Mouse (Mus musculus) mesoderm, embryonic 11.5 days (tissue): ENCODE measurements at regions not wholly inside any gene's neighbourhood (a gene's known extent, or its start where the extent isn't known, plus 50 kb on each side); places are given as distances from the start of the nearest gene placed in this dataset.

ENCODE experiments used
- DNase-seq: peaks from one replicate; pipeline ENCODE4 v3.0.0-alpha.2; 2012; ENCODE audit warnings: low read depth, low spot score

DNA sequence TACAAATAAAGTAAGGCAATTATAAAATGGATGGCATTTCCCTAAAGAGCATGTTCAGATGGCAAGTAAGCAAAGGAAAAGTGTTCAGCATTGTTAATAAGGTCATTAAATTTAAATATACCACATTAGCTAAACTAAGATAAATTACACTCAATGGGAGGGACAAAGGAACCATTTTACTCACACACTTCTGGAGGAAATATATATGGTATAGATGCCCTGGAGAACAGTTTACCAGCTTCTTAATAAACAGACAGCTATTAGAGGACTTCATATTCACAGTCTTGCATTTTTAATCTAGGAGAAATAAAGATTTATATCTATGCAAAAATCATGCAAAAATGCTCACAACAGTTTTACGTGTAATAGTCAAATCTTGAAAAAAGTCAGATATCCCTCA, 183.8 kb downstream of the Dthd1 start:
- DNase-seq = no peak

DNA sequence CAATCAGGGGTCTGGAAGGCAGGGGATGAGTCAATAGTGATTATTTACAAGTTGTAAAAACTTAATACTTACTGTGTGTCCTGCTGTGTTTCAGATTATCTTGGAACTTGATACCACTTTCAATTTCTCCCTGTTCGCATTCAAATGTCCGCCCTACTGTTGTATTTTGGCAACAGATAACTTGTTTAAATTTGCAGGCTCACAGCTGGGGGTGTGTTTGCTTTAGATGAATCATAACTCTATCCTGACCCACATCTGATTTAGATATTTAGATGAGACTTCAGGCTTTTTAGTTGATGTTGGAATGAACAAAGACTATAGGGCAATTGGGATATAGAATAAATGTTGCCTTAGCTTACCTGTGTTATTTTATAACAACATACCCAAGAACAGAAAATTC, 220.8 kb downstream of the Dthd1 start:
- no peak for DNase-seq

DNA sequence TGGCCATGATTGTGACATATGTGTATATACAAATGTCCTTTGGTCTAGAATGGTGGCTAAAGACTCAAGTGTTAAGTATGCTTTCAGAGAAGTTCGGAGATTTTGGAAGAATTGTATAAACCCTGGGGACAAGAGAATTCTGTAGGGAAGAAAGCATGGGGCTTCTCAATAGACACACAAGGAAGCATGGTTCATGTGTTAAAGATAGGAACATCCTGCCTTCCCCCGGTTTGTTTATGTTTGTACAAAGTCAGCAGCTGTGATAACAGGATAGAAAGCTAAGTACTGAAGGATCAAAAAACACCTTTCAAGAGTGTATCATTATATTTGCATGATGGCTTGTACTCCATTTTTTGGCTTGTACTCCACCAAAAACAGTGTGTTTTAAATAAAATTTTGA, 232.1 kb downstream of the Dthd1 start:
- DNase-seq = no peak

GRCm38 (mm10) chr5:63063301-63063700, 249.7 kb downstream of the Dthd1 start:
- peak; percentile 9 for DNase-seq

- no peak for DNase-seq
Measured at GRCm38 (mm10) chr5:63066872-63067271, 253.2 kb downstream of the Dthd1 start.

- DNase-seq = no peak
Measured at GRCm38 (mm10) chr5:63098129-63098528, 284.5 kb downstream of the Dthd1 start.

GRCm38 (mm10) chr5:63132552-63132951, 318.9 kb downstream of the Dthd1 start:
- no peak for DNase-seq

DNA sequence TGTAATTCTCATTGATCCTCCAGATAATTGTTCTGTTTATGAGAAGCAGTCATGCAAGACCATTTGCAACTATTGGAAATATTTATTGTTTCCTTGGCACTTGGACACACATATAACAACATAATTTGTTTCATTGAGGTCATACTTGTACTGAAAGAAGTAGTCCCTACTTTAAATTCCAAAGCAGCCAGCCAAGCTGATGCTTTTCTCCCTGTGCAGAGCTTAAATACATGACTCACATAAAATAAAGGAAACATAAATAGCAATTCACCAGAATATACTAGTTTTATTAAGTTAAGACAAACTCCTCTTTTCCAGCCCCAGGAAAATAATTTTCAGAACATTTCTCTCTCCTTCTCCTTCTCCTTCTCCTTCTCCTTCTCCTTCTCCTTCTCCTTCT, 324.3 kb downstream of the Dthd1 start:
- no peak for DNase-seq

DNA sequence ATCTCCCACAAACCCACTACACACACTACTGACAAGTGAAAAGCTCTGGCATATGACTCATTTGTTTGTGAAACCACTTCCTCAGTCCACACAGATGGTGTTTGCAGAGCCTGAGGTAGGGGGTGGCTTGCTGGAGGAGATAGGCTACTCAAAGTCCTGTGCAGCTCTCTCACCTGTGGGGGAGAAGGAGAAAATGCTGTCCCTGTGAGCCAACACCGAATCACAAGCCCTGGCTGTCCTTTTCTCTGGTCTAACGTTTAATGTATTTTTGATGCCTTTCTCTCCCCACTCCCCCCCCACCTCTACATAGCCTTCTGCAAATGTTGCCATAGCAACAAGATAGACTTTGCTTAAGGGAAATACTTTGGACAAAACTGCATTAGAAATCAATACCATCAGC, 356.1 kb downstream of the Dthd1 start:
- DNase-seq = no peak

GRCm38 (mm10) chr5:63170493-63170892, 356.9 kb downstream of the Dthd1 start:
- no peak for DNase-seq

- DNase-seq = no peak
Measured at GRCm38 (mm10) chr5:63213381-63213780, 399.8 kb downstream of the Dthd1 start.

DNA sequence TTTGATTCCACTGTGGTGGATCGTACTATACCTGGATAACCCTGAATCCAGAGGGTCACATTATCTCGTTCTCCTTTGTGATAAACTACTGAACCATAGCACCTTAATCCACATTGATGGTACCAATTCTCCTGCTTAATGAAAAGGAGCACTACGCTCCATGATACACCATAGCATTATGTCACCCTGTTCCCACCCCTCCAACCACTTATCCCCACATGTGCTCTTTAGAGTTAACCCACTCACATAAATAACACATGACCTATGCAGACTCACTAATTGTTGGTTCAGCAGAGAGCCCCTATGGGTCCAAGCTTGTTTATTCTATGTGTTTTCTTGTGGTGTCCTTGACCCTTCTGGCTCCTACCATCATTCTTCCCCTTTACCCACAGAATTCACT, 405.8 kb downstream of the Dthd1 start:
- DNase-seq = no peak

GRCm38 (mm10) chr5:63262568-63262967, 386.3 kb upstream of the Nwd2 start:
- DNase-seq = no peak
